Mouse (Mus musculus): ENCODE results near the gene Olfr1134.
"Not testable (repeated sequence)": the region's sequence is repeated elsewhere in the genome, so short reads cannot be mapped to it uniquely, and the experiment has no call there.

The Olfr1134 gene

GRCm38 (mm10) chr2:87658360-87658759 is at the start of gene Olfr1134:
Gene Olfr1134, minus strand, starts transcription at chr2:87658460.
- DNase-seq (ENCODE audit: low read depth) = no peak

GRCm38 (mm10) chr2:87693847-87694246 is 35.6 kb upstream of the Olfr1134 start, which contains the start of gene Olfr1136:
Gene Olfr1136, minus strand, starts transcription at chr2:87693947.
- DNase-seq (ENCODE audit: low read depth) = no peak

- no peak for DNase-seq (ENCODE audit: low read depth)
Measured at GRCm38 (mm10) chr2:87673564-87673963, 15.3 kb upstream of the Olfr1134 start, which contains the start of gene Olfr1135. Gene Olfr1135, minus strand, starts transcription at chr2:87673664.

- DNase-seq (ENCODE audit: low read depth) = no peak
Measured at GRCm38 (mm10) chr2:87647274-87647673, 11.0 kb downstream of the Olfr1134 start, which contains the start of gene Olfr1133. Gene Olfr1133, minus strand, starts transcription at chr2:87647374.

GRCm38 (mm10) chr2:87642441-87642840 is 15.8 kb downstream of the Olfr1134 start:
- DNase-seq (ENCODE audit: low read depth) = no peak

GRCm38 (mm10) chr2:87637435-87637834 is 20.8 kb downstream of the Olfr1134 start, which contains the start of gene Olfr1132:
Gene Olfr1132, minus strand, starts transcription at chr2:87637535.
- DNase-seq (ENCODE audit: low read depth) = no peak

- DNase-seq (ENCODE audit: low read depth) = no peak
Measured at GRCm38 (mm10) chr2:87626804-87627203, 31.5 kb downstream of the Olfr1134 start, which contains the start of gene Olfr1131. Gene Olfr1131, plus strand, starts transcription at chr2:87627104.

GRCm38 (mm10) chr2:87605912-87606311 is 52.3 kb downstream of the Olfr1134 start, which contains the start of gene Olfr1130:
Gene Olfr1130, plus strand, starts transcription at chr2:87606212.
- DNase-seq (ENCODE audit: low read depth) = not testable (repeated sequence)
